Mouse (Mus musculus): ENCODE measurements around the gene Gm5617.

GRCm38 (mm10) chr9:48516615-48517371 is 21.6 kb downstream of the Gm5617 start:
- TF ChIP-seq GATA1 (IDR thresholded peaks at IDR 0.05; ENCODE audit: borderline replicate concordance, low read length) (no peak), FLI1 (IDR thresholded peaks at IDR 0.05; ENCODE audit: low read length) (no peak)
